12 mouse cellular contexts compared by ENCODE assay signal in the genomic region with DNA sequence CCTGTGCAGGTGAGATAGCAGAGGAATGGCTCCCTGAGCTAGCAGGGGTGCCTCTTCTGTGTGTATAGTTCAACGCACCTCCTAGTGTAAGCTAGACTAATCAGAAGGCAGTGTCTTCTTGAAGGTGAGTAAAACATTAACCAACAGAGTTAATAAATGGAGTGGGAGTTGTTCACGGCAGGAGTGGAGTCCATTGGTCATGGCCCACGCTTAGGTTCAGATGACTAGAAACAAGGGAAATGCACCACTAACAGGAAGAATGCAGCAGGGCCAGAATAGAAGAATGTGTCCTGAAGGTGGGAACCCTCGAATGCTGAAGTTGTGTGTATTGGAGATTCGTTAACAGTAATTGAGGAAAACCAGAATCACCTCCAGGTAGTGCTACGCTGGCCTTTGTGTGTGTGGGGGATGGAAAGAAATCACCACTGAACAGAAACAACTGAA. TPM values are rescaled to one million over a fixed set of nuclear protein-coding genes. Genes with fewer than 3 reads are reported as not detected.
DNase-seq lines count a peak whose midpoint lies in the region; ATAC-seq and TF ChIP-seq lines count a peak whose summit lies in the region.
"Had no signal": no experiment of that assay in that cellular context is flagged by ENCODE, and none has a peak within 500 bp of the region (broad histone marks: within the 10 kb centered on the region; RNA-seq: fewer than 3 reads in every experiment).

No protein-coding gene starts in this region.

- TF ChIP-seq POLR2A in thymus, adult 2 months (IDR thresholded peaks at IDR 0.05; ENCODE audit: control insufficient read depth, extremely low read depth, insufficient read depth, low read length, poor library complexity), result no peak

- no peak for TF ChIP-seq CTCF in thymus, adult 2 months (IDR thresholded peaks at IDR 0.05; ENCODE audit: borderline replicate concordance, control insufficient read depth, extremely low read depth, insufficient read depth, low read length, poor library complexity)

- H3K4me3 ChIP-seq in liver, embryonic 12.5 days, result no peak overlapping the region
- H3K4me3 ChIP-seq in thymus, adult 2 months (ENCODE audit: control insufficient read depth, insufficient read depth, low read length), result no peak overlapping the region
- H3K4me3 ChIP-seq: erythroblast, embryonic 14.5 days; heart, adult 2 months; hindbrain, embryonic 10.5 days; limb, embryonic 12.5 days had no signal

- WGBS in liver, embryonic 12.5 days (ENCODE audit: insufficient replicate concordance), result 68% methylated on average over 6 of the region's 6 CpGs
- WGBS in thymus, adult 2 months, result 95% methylated on average over 6 of the region's 6 CpGs

- H3K4me2 ChIP-seq in liver, embryonic 12.5 days, result peak overlapping the region; percentile 29
- H3K4me2 ChIP-seq: limb, embryonic 12.5 days had no signal

- H3K4me1 ChIP-seq in liver, embryonic 12.5 days, result peaks cover 46% of the 10 kb centered on the region
- no peaks in the 10 kb centered on the region for H3K4me1 ChIP-seq in thymus, adult 2 months (replicated peaks; ENCODE audit: control insufficient read depth, insufficient read depth, low read length)

- H3K9me3 ChIP-seq in liver, embryonic 12.5 days (replicated peaks), result no peaks in the 10 kb centered on the region
- H3K9me3 ChIP-seq: hindbrain, embryonic 10.5 days; limb, embryonic 12.5 days had no signal

- H3K27ac ChIP-seq in liver, embryonic 12.5 days, result peak overlapping the region; percentile 49; the same call in 1 of the 2 replicates
- H3K27ac ChIP-seq in thymus, adult 2 months (ENCODE audit: control insufficient read depth, insufficient read depth, low read length), result no peak overlapping the region
- H3K27ac ChIP-seq: heart, adult 2 months; hindbrain, embryonic 10.5 days; limb, embryonic 12.5 days had no signal

- no peak for ATAC-seq in liver, embryonic 12.5 days

- DNase-seq in lung, postnatal 36 days, result peak; percentile 14
- DNase-seq in lung, postnatal 4 days, result no peak
- DNase-seq in kidney, adult 9 months, result peak; percentile 94
- DNase-seq in c-Kit-positive CD71-positive TER-119-positive erythroid progenitor cells, embryonic 14.5 days (ENCODE audit: low spot score), result no peak
- no peak for DNase-seq in thymus, adult 2 months
- DNase-seq in cerebellum, adult 9-11 months, result no peak
- DNase-seq: adrenal gland, adult 8-10 months; heart, adult 2 months had no signal

- peaks cover 34% of the 10 kb centered on the region for H3K36me3 ChIP-seq in liver, embryonic 12.5 days
- H3K36me3 ChIP-seq in thymus, adult 2 months (ENCODE audit: control insufficient read depth, insufficient read depth, low read length), result peaks cover 15% of the 10 kb centered on the region

- H3K27me3 ChIP-seq in liver, embryonic 12.5 days (replicated peaks), result no peaks in the 10 kb centered on the region
- no peaks in the 10 kb centered on the region for H3K27me3 ChIP-seq in thymus, adult 2 months (ENCODE audit: control insufficient read depth, insufficient read depth, low read length)
- H3K27me3 ChIP-seq: limb, embryonic 12.5 days had no signal

- no peak overlapping the region for H3K9ac ChIP-seq in liver, embryonic 12.5 days
- H3K9ac ChIP-seq: limb, embryonic 12.5 days had no signal

RNA-seq across cellular contexts. Expression of a gene that starts 4.2 kb away (rescaled TPM):
- polyA plus RNA-seq in liver, embryonic 12.5 days (2016; fragmentation: Nextera tagmentation; extraction: Ambion mirVana), result 7.3 and 8.2 TPM in 2 replicates
- 5.1 and 5.9 TPM in 2 replicates for polyA plus RNA-seq in thymus, adult 2 months (2012; rRNA removed)

RNA-seq across cellular contexts. Expression of a gene that starts 27.6 kb away (rescaled TPM):
- polyA plus RNA-seq in liver, embryonic 12.5 days (2016; fragmentation: Nextera tagmentation; extraction: Ambion mirVana), result 19.0 and 19.6 TPM in 2 replicates
- polyA plus RNA-seq in thymus, adult 2 months (2012; rRNA removed), result 11.1 and 13.0 TPM in 2 replicates

RNA-seq across cellular contexts. Expression of a gene that starts 36.1 kb away (rescaled TPM):
- polyA plus RNA-seq in liver, embryonic 12.5 days (2016; fragmentation: Nextera tagmentation; extraction: Ambion mirVana), result not detected in 2 replicates
- not detected in 2 replicates for polyA plus RNA-seq in thymus, adult 2 months (2012; rRNA removed)
- polyA plus RNA-seq: erythroblast, embryonic 14.5 days; heart, adult 2 months; hindbrain, embryonic 10.5 days; limb, embryonic 12.5 days had no signal

Comparison
In these comparisons a context has a peak if more than half of its experiments do, and no peak if none do; other contexts are left out.
1. DNase-seq: peak in lung, postnatal 36 days (single experiment) and kidney, adult 9 months (single experiment); none in lung, postnatal 4 days (0 of 2), c-Kit-positive CD71-positive TER-119-positive erythroid progenitor cells, embryonic 14.5 days (single experiment), thymus, adult 2 months (single experiment) and cerebellum, adult 9-11 months (single experiment).